Mouse (Mus musculus): ENCODE measurements around the gene Amacr.

GRCm38 (mm10) chr15:11035947-11036474, 54.5 kb downstream of the Amacr start:
- TF ChIP-seq POLR2A (IDR thresholded peaks at IDR 0.05; ENCODE audit: insufficient read depth, low read depth, low read length) (no peak), CTCF (IDR thresholded peaks at IDR 0.05; ENCODE audit: insufficient read depth, low read depth, low read length) (no peak)

Measured in olfactory bulb, adult 2 months (tissue).